Mouse (Mus musculus): ENCODE data around the gene Zfp114. TPM values are rescaled to one million over a fixed set of nuclear protein-coding genes. Genes with fewer than 3 reads are reported as not detected.

Zfp114 gene
- polyA plus RNA-seq, 1 experiment from 2014 or later, result 0.90 TPM

- no peak for ATAC-seq
- peak overlapping the region; percentile 46 for H3K4me3 ChIP-seq (ENCODE audit: low read depth, low read length)
- WGBS, result 47% methylated on average over 6 of the region's 6 CpGs
Observed at GRCm38 (mm10) chr7:24175337-24175711, 464 bp downstream of the Zfp114 start.

GRCm38 (mm10) chr7:24187611-24188010 lies 12.8 kb downstream of the Zfp114 start:
- 59% methylated on average over 1 of the region's 1 CpGs for WGBS
- Histone ChIP-seq H3K27me3 (replicated peaks; ENCODE audit: insufficient read depth, low read length) (no peaks in the 10 kb centered on the region), H3K9me3 (ENCODE audit: low read length) (no peaks in the 10 kb centered on the region), H3K4me2 (replicated peaks; ENCODE audit: low read depth, low read length) (no peak overlapping the region), H3K36me3 (ENCODE audit: insufficient read depth, low read length) (no peaks in the 10 kb centered on the region), H3K4me1 (ENCODE audit: insufficient read depth, low read depth, low read length) (no peaks in the 10 kb centered on the region), H3K27ac (ENCODE audit: low read length) (no peak overlapping the region), H3K4me3 (ENCODE audit: low read depth, low read length) (no peak overlapping the region), H3K9ac (replicated peaks; ENCODE audit: low read depth) (no peak overlapping the region)
- no peak for ATAC-seq
- no peak for DNase-seq (ENCODE audit: low spot score)
- no peak for TF ChIP-seq EP300 (IDR thresholded peaks at IDR 0.05)
- no peak for TF ChIP-seq CTCF (IDR thresholded peaks at IDR 0.05)

More at GRCm38 (mm10) chr7:24175337-24175711, 464 bp downstream of the Zfp114 start:
- no peak overlapping the region; the same call in 1 of the 2 replicates for H3K9ac ChIP-seq (replicated peaks; ENCODE audit: low read depth)
- H3K4me2 ChIP-seq (replicated peaks; ENCODE audit: low read depth, low read length), result peak overlapping the region; percentile 58
- no peaks in the 10 kb centered on the region for H3K9me3 ChIP-seq (ENCODE audit: low read length)
- DNase-seq (ENCODE audit: low spot score), result no peak
- H3K4me1 ChIP-seq (ENCODE audit: insufficient read depth, low read depth, low read length), result no peaks in the 10 kb centered on the region
- no peaks in the 10 kb centered on the region for H3K36me3 ChIP-seq (ENCODE audit: insufficient read depth, low read length)
- TF ChIP-seq EP300 (IDR thresholded peaks at IDR 0.05) (no peak), CTCF (IDR thresholded peaks at IDR 0.05) (no peak)
- H3K27me3 ChIP-seq (replicated peaks; ENCODE audit: insufficient read depth, low read length), result no peaks in the 10 kb centered on the region
- no peak overlapping the region for H3K27ac ChIP-seq (ENCODE audit: low read length)

- H3K27me3 ChIP-seq (replicated peaks; ENCODE audit: insufficient read depth, low read length), result no peaks in the 10 kb centered on the region
- no peaks in the 10 kb centered on the region for H3K4me1 ChIP-seq (ENCODE audit: insufficient read depth, low read depth, low read length)
- no peak overlapping the region for H3K4me2 ChIP-seq (replicated peaks; ENCODE audit: low read depth, low read length)
- H3K4me3 ChIP-seq (ENCODE audit: low read depth, low read length), result no peak overlapping the region
- no peak overlapping the region for H3K27ac ChIP-seq (ENCODE audit: low read length)
- no peak for ATAC-seq
- no peaks in the 10 kb centered on the region for H3K36me3 ChIP-seq (ENCODE audit: insufficient read depth, low read length)
- no peak for TF ChIP-seq EP300 (IDR thresholded peaks at IDR 0.05)
- TF ChIP-seq CTCF (IDR thresholded peaks at IDR 0.05), result no peak
- DNase-seq (ENCODE audit: low spot score), result no peak
- 72% methylated on average over 4 of the region's 4 CpGs for WGBS
- no peaks in the 10 kb centered on the region for H3K9me3 ChIP-seq (ENCODE audit: low read length)
- H3K9ac ChIP-seq (replicated peaks; ENCODE audit: low read depth), result no peak overlapping the region
Observed at GRCm38 (mm10) chr7:24188901-24189570, 14.2 kb downstream of the Zfp114 start.

- ATAC-seq (no peak), DNase-seq (ENCODE audit: low spot score) (no peak)
- H3K4me3 ChIP-seq (ENCODE audit: low read depth, low read length), result no peak overlapping the region
- H3K9me3 ChIP-seq (ENCODE audit: low read length), result no peaks in the 10 kb centered on the region
- no peak overlapping the region for H3K4me2 ChIP-seq (replicated peaks; ENCODE audit: low read depth, low read length)
- no peaks in the 10 kb centered on the region for H3K27me3 ChIP-seq (replicated peaks; ENCODE audit: insufficient read depth, low read length)
- 66% methylated on average over 5 of the region's 5 CpGs for WGBS
- H3K36me3 ChIP-seq (ENCODE audit: insufficient read depth, low read length), result no peaks in the 10 kb centered on the region
- no peak for TF ChIP-seq EP300 (IDR thresholded peaks at IDR 0.05)
- TF ChIP-seq CTCF (IDR thresholded peaks at IDR 0.05), result no peak
- no peak overlapping the region for H3K9ac ChIP-seq (replicated peaks; ENCODE audit: low read depth)
- no peak overlapping the region for H3K27ac ChIP-seq (ENCODE audit: low read length)
- no peaks in the 10 kb centered on the region for H3K4me1 ChIP-seq (ENCODE audit: insufficient read depth, low read depth, low read length)
Observed at GRCm38 (mm10) chr7:24189571-24189944, 14.7 kb downstream of the Zfp114 start.

GRCm38 (mm10) chr7:24191361-24191760 lies 16.5 kb downstream of the Zfp114 start:
- H3K9ac ChIP-seq (replicated peaks; ENCODE audit: low read depth), result no peak overlapping the region
- no peaks in the 10 kb centered on the region for H3K4me1 ChIP-seq (ENCODE audit: insufficient read depth, low read depth, low read length)
- ATAC-seq (no peak), DNase-seq (ENCODE audit: low spot score) (no peak)
- WGBS, result 60% methylated on average over 2 of the region's 2 CpGs
- no peak overlapping the region for H3K4me3 ChIP-seq (ENCODE audit: low read depth, low read length)
- no peak overlapping the region for H3K4me2 ChIP-seq (replicated peaks; ENCODE audit: low read depth, low read length)
- TF ChIP-seq CTCF (IDR thresholded peaks at IDR 0.05), result no peak
- no peak for TF ChIP-seq EP300 (IDR thresholded peaks at IDR 0.05)
- no peak overlapping the region for H3K27ac ChIP-seq (ENCODE audit: low read length)
- no peaks in the 10 kb centered on the region for H3K27me3 ChIP-seq (replicated peaks; ENCODE audit: insufficient read depth, low read length)
- no peaks in the 10 kb centered on the region for H3K36me3 ChIP-seq (ENCODE audit: insufficient read depth, low read length)
- H3K9me3 ChIP-seq (ENCODE audit: low read length), result no peaks in the 10 kb centered on the region

- Histone ChIP-seq H3K27me3 (replicated peaks; ENCODE audit: insufficient read depth, low read length) (no peaks in the 10 kb centered on the region), H3K27ac (ENCODE audit: low read length) (no peak overlapping the region), H3K36me3 (ENCODE audit: insufficient read depth, low read length) (peaks cover 4% of the 10 kb centered on the region; the same call in 1 of the 2 replicates), H3K9me3 (ENCODE audit: low read length) (no peaks in the 10 kb centered on the region), H3K4me3 (ENCODE audit: low read depth, low read length) (no peak overlapping the region), H3K9ac (replicated peaks; ENCODE audit: low read depth) (no peak overlapping the region), H3K4me2 (replicated peaks; ENCODE audit: low read depth, low read length) (no peak overlapping the region), H3K4me1 (ENCODE audit: insufficient read depth, low read depth, low read length) (no peaks in the 10 kb centered on the region)
- 75% methylated on average over 3 of the region's 3 CpGs for WGBS
- ATAC-seq (no peak), DNase-seq (ENCODE audit: low spot score) (no peak)
- no peak for TF ChIP-seq CTCF (IDR thresholded peaks at IDR 0.05)
- no peak for TF ChIP-seq EP300 (IDR thresholded peaks at IDR 0.05)
Observed at GRCm38 (mm10) chr7:24193157-24193556, 18.3 kb downstream of the Zfp114 start.

Data from lung, postnatal 0 days (tissue).